Mouse (Mus musculus) stomach, postnatal 0 days (tissue): ENCODE measurements around the gene Dnttip1. TPM values are rescaled to one million over a fixed set of nuclear protein-coding genes. Genes with fewer than 3 reads are reported as not detected.

ENCODE experiments used
- ATAC-seq: fragments of 200-750 bp; cut with Nextera tagmentation; 2 replicates; pipeline ENCODE4 v1.8.0; 2017; ENCODE audit not compliant: low FRiP score, low TSS enrichment
- DNase-seq: peaks from one replicate; pipeline ENCODE4 v3.0.0-alpha.2; 2016; ENCODE audit warnings: low spot score
- H3K27ac ChIP-seq: fragments of 300-500 bp; sonication (generic); replicated peaks from 2 replicates; pipeline ENCODE4 v1.5.1; 2014; ENCODE audit warnings: mild to moderate bottlenecking, control low read depth
- H3K27me3 ChIP-seq: fragments of 300-500 bp; sonication (generic); 2 replicates; pipeline ENCODE4 v1.6.1; 2014; ENCODE audit warnings: low read length; ENCODE audit not compliant: control insufficient read depth, insufficient read depth
- H3K36me3 ChIP-seq: fragments of 300-500 bp; sonication (generic); 2 replicates; pipeline ENCODE4 v1.6.1; 2014; ENCODE audit warnings: low read length, mixed read lengths; ENCODE audit not compliant: control insufficient read depth, insufficient read depth
- H3K4me1 ChIP-seq: fragments of 300-500 bp; sonication (generic); replicated peaks from 2 replicates; pipeline ENCODE4 v1.6.1; 2014; ENCODE audit warnings: antibody characterized with exemption; ENCODE audit not compliant: control insufficient read depth, insufficient read depth
- H3K4me2 ChIP-seq: fragments of 300-500 bp; sonication (generic); replicated peaks from 2 replicates; pipeline ENCODE4 v1.6.1; 2014; ENCODE audit warnings: low read depth, mild to moderate bottlenecking, control low read depth, moderate library complexity
- H3K4me3 ChIP-seq: fragments of 300-500 bp; sonication (generic); 2 replicates; pipeline ENCODE4 v1.5.1; 2014; ENCODE audit warnings: low read depth, low read length, control low read depth
- H3K9ac ChIP-seq: fragments of 300-500 bp; sonication (generic); 2 replicates; pipeline ENCODE4 v1.6.1; 2014; ENCODE audit warnings: mild to moderate bottlenecking, low read length, control low read depth, mixed read lengths
- H3K9me3 ChIP-seq: fragments of 300-500 bp; sonication (generic); 2 replicates; pipeline ENCODE4 v1.6.1; 2016; ENCODE audit warnings: low read length; ENCODE audit not compliant: control insufficient read depth
- CTCF ChIP-seq: IDR thresholded peaks from 2 replicates; pipeline ENCODE4 v1.5.1; 2016; ENCODE audit warnings: antibody characterized with exemption, low read depth, mild to moderate bottlenecking, moderate library complexity
- EP300 ChIP-seq: optimal IDR thresholded peaks from 2 replicates; pipeline ENCODE3; 2016; ENCODE audit warnings: antibody characterized with exemption
- WGBS: fragments of 180-500 bp; shearing (Covaris S2); extraction: QIAGEN DNeasy Blood & Tissue Kit; methylation state at CpG from one replicate; pipeline ENCODE4 v1.1.7; 2014; 5-methylcytosine and 5-hydroxymethylcytosine counted together
- polyA plus RNA-seq: library from polyadenylated mRNA; unstranded; fragments of >200 nt; fragmentation: Nextera tagmentation; extraction: Ambion mirVana; gene quantifications from 2 replicates; pipeline ENCODE4 v1.2.1, GENCODE M21; 2015

Dnttip1 gene
- polyA plus RNA-seq, 1 experiment from 2014 or later: 38.0 TPM

DNA sequence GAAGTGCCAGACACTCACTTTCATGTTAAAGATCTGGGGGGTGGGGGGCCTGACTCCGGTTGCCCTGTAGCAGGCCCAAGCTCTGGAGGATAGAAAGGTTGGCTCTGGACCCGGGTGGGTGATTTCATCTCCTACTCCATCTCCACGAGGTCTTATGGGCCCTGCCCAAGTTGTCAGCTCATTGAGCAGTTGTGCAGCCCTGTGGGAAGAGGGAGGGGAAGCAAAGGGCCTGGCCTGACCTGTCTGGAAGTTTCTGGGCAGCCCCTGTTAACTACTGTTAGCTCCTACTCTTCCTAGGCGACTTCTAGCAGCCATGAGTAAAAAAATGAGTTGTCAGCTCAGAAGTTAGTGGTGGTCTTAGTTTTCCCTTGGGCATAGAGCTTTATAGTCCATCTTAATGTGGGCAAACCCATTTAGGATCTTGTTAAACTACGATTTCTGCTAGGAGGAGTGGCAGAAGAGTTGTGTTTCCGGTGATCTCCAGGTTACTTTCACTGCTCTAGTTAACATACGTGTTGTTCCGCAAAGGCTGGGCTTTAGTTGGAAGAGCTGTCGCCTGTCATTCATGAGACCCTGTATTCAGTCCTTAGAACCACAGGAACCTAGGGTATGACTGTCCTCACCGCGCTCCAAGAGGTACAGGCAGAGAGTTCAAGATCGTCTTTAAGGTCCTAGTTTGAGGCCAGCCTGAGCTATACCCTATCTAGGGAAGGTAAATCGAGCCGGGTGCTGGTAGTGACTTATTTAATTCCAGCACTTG is 27.6 kb downstream of the Dnttip1 start:
- Histone ChIP-seq H3K27ac (no peak overlapping the region), H3K4me1 (0 out of 2 replicates have a peak, but pooled peaks cover 4% of the 10 kb centered on the region), H3K36me3 (no peaks in the 10 kb centered on the region; the same call in 1 of the 2 replicates), H3K4me3 (no peak overlapping the region), H3K9me3 (no peaks in the 10 kb centered on the region), H3K9ac (no peak overlapping the region), H3K4me2 (no peak overlapping the region), H3K27me3 (no peaks in the 10 kb centered on the region)
- ATAC-seq (no peak), DNase-seq (no peak)
- TF ChIP-seq EP300 (no peak), CTCF (no peak)
- WGBS: 79% methylated on average over 14 of the region's 14 CpGs

GRCm38 (mm10) chr2:164773989-164774364 is 28.2 kb downstream of the Dnttip1 start:
- no peak for DNase-seq
- Histone ChIP-seq H3K4me1 (0 out of 2 replicates have a peak, but pooled peaks cover 4% of the 10 kb centered on the region), H3K9me3 (no peaks in the 10 kb centered on the region), H3K27me3 (no peaks in the 10 kb centered on the region), H3K4me2 (no peak overlapping the region), H3K4me3 (no peak overlapping the region), H3K36me3 (no peaks in the 10 kb centered on the region; the same call in 1 of the 2 replicates), H3K9ac (no peak overlapping the region), H3K27ac (no peak overlapping the region)
- 43% methylated on average over 5 of the region's 5 CpGs for WGBS
- TF ChIP-seq CTCF (no peak), EP300 (no peak)
- ATAC-seq: 0 out of 2 replicates have a peak, but pooled peaks have one; percentile 6

DNA sequence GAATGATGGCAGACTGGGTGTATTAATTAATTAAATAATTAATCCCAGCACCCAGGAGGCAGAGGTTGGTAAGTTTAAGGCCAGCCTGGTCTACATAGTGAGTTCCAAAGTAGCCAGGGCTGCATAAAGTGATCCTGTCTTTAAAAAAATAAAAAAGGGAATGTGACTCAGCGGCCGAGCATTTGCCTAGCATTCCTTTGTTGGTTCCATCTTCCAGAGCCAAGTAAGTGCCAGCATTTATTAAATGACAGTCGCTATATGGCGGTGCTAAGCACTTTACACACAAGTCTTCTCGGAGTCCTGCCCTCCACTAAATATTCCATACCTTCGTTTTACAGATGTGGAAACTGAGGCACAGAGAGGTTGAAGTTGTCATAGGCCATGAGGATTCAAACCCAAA is 30.3 kb downstream of the Dnttip1 start:
- Histone ChIP-seq H3K27me3 (no peaks in the 10 kb centered on the region), H3K9ac (no peak overlapping the region), H3K36me3 (no peaks in the 10 kb centered on the region; the same call in 1 of the 2 replicates), H3K9me3 (no peaks in the 10 kb centered on the region), H3K4me1 (no peaks in the 10 kb centered on the region), H3K27ac (no peak overlapping the region), H3K4me2 (no peak overlapping the region), H3K4me3 (no peak overlapping the region)
- DNase-seq (no peak), ATAC-seq (no peak)
- TF ChIP-seq EP300 (no peak), CTCF (no peak)
- WGBS: 68% methylated on average over 6 of the region's 6 CpGs

- no peaks in the 10 kb centered on the region for H3K4me1 ChIP-seq
- H3K9ac ChIP-seq: no peak overlapping the region
- H3K27me3 ChIP-seq: no peaks in the 10 kb centered on the region
- H3K4me3 ChIP-seq: no peak overlapping the region
- H3K27ac ChIP-seq: no peak overlapping the region
- TF ChIP-seq EP300: no peak
- TF ChIP-seq CTCF: no peak
- DNase-seq (no peak), ATAC-seq (no peak)
- no peaks in the 10 kb centered on the region for H3K36me3 ChIP-seq
- H3K4me2 ChIP-seq: no peak overlapping the region
- no peaks in the 10 kb centered on the region for H3K9me3 ChIP-seq
- WGBS: 61% methylated on average over 17 of the region's 17 CpGs
These were observed 31.0 kb downstream of the Dnttip1 start for GRCm38 (mm10) chr2:164776801-164777200.

GRCm38 (mm10) chr2:164777246-164778014 is 31.6 kb downstream of the Dnttip1 start:
- no peaks in the 10 kb centered on the region for H3K9me3 ChIP-seq
- no peaks in the 10 kb centered on the region for H3K4me1 ChIP-seq
- 74% methylated on average over 30 of the region's 30 CpGs for WGBS
- no peak overlapping the region for H3K4me2 ChIP-seq
- H3K9ac ChIP-seq: no peak overlapping the region
- no peaks in the 10 kb centered on the region for H3K27me3 ChIP-seq
- no peak for TF ChIP-seq CTCF
- TF ChIP-seq EP300: no peak
- H3K36me3 ChIP-seq: no peaks in the 10 kb centered on the region
- DNase-seq: no peak
- no peak overlapping the region for H3K4me3 ChIP-seq
- no peak for ATAC-seq
- no peak overlapping the region for H3K27ac ChIP-seq

DNA sequence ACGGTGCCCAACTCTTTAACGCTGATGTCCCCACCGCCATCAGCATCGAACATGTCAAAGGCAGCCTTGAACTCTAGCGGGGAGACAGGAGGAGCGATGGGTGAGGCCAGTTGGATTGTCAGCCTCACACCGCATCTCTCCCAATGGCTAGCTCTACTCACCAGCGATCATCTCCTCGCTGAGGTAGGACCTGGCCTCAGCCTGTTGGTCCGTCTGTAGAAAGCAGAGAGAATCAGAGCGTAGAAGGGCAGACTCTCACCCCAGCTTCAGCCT is 32.2 kb downstream of the Dnttip1 start:
- no peaks in the 10 kb centered on the region for H3K9me3 ChIP-seq
- H3K4me1 ChIP-seq: no peaks in the 10 kb centered on the region
- ATAC-seq: no peak
- H3K27me3 ChIP-seq: no peaks in the 10 kb centered on the region
- no peaks in the 10 kb centered on the region for H3K36me3 ChIP-seq
- WGBS: 88% methylated on average over 11 of the region's 11 CpGs
- no peak overlapping the region for H3K4me2 ChIP-seq
- TF ChIP-seq EP300 (no peak), CTCF (no peak)
- DNase-seq: no peak
- no peak overlapping the region for H3K4me3 ChIP-seq
- H3K9ac ChIP-seq: no peak overlapping the region
- H3K27ac ChIP-seq: no peak overlapping the region
